ENCODE assay signal across 28 mouse cellular contexts in genomic region chr7:121568064-121568463, GRCm38 (mm10).
DNase-seq lines count a peak whose midpoint lies in the region; ATAC-seq and TF ChIP-seq lines count a peak whose summit lies in the region.
"Had no signal": no experiment of that assay in that cellular context is flagged by ENCODE, and none has a peak within 500 bp of the region (broad histone marks: within the 10 kb centered on the region; RNA-seq: fewer than 3 reads in every experiment).

No protein-coding gene starts in this region.

- no peaks in the 10 kb centered on the region for H3K27me3 ChIP-seq in forebrain, embryonic 14.5 days (replicated peaks; ENCODE audit: control insufficient read depth, insufficient read depth, low read length)
- no peaks in the 10 kb centered on the region for H3K27me3 ChIP-seq in forebrain, embryonic 10.5 days (ENCODE audit: poor library complexity, severe bottlenecking)
- H3K27me3 ChIP-seq in forebrain, postnatal 0 days (ENCODE audit: insufficient read depth, low read length), result no peaks in the 10 kb centered on the region
- no peaks in the 10 kb centered on the region for H3K27me3 ChIP-seq in forebrain, embryonic 11.5 days (ENCODE audit: control insufficient read depth, insufficient read depth, low read length)
- H3K27me3 ChIP-seq: embryonic facial prominence, embryonic 13.5 days; heart, embryonic 13.5 days had no signal

- H3K4me1 ChIP-seq in forebrain, embryonic 14.5 days (ENCODE audit: control insufficient read depth, insufficient read depth, low read length), result 0 out of 2 replicates have a peak, but pooled peaks cover 5% of the 10 kb centered on the region
- H3K4me1 ChIP-seq in forebrain, embryonic 10.5 days, result peaks cover 19% of the 10 kb centered on the region
- H3K4me1 ChIP-seq in forebrain, postnatal 0 days (ENCODE audit: insufficient read depth), result no peaks in the 10 kb centered on the region
- no peaks in the 10 kb centered on the region for H3K4me1 ChIP-seq in forebrain, embryonic 11.5 days (replicated peaks; ENCODE audit: control insufficient read depth, insufficient read depth, low read length)
- H3K4me1 ChIP-seq: embryonic facial prominence, embryonic 10.5 days; embryonic facial prominence, embryonic 13.5 days; heart, embryonic 10.5 days; heart, embryonic 13.5 days had no signal

- no peak; the same call in 1 of the 2 replicates for ATAC-seq in forebrain, embryonic 14.5 days
- ATAC-seq in forebrain, postnatal 0 days, result peak; percentile 83
- ATAC-seq in forebrain, embryonic 11.5 days (replicated peaks; ENCODE audit: low FRiP score), result no peak
- ATAC-seq: hindbrain, postnatal 0 days; inflammation-experienced regulatory T-cells, adult 6 months; intestine, embryonic 16.5 days; Patski had no signal

- no peak overlapping the region for H3K4me3 ChIP-seq in forebrain, embryonic 14.5 days (ENCODE audit: low read depth, low read length)
- no peak overlapping the region for H3K4me3 ChIP-seq in forebrain, embryonic 10.5 days
- no peak overlapping the region for H3K4me3 ChIP-seq in forebrain, postnatal 0 days (ENCODE audit: low read depth, low read length)
- H3K4me3 ChIP-seq in forebrain, embryonic 11.5 days (ENCODE audit: low read depth, low read length), result no peak overlapping the region
- H3K4me3 ChIP-seq: embryonic facial prominence, embryonic 10.5 days; embryonic facial prominence, embryonic 13.5 days; erythroblast, embryonic 14.5 days; gastrocnemius, adult 2 months; heart, embryonic 10.5 days; heart, embryonic 13.5 days had no signal

- H3K9ac ChIP-seq in forebrain, embryonic 14.5 days (ENCODE audit: low read length), result no peak overlapping the region
- H3K9ac ChIP-seq in forebrain, postnatal 0 days, result no peak overlapping the region
- no peak overlapping the region for H3K9ac ChIP-seq in forebrain, embryonic 11.5 days (ENCODE audit: low read length)
- H3K9ac ChIP-seq: embryonic facial prominence, embryonic 13.5 days; heart, embryonic 13.5 days; hindbrain, embryonic 14.5 days had no signal

- no peaks in the 10 kb centered on the region for H3K9me3 ChIP-seq in forebrain, embryonic 14.5 days (replicated peaks; ENCODE audit: control insufficient read depth, low read length)
- H3K9me3 ChIP-seq in forebrain, embryonic 10.5 days, result no peaks in the 10 kb centered on the region
- no peaks in the 10 kb centered on the region for H3K9me3 ChIP-seq in forebrain, postnatal 0 days (ENCODE audit: low read length)
- no peaks in the 10 kb centered on the region for H3K9me3 ChIP-seq in forebrain, embryonic 11.5 days (ENCODE audit: control insufficient read depth, low read length)
- H3K9me3 ChIP-seq: embryonic facial prominence, embryonic 10.5 days; embryonic facial prominence, embryonic 13.5 days; heart, embryonic 10.5 days; heart, embryonic 13.5 days had no signal

- peak; percentile 59 for DNase-seq in forebrain, embryonic 14.5 days (ENCODE audit: low spot score)
- no peak for DNase-seq in forebrain, embryonic 10.5 days (ENCODE audit: extremely low spot score, low spot score)
- peak; percentile 56 for DNase-seq in forebrain, postnatal 0 days
- no peak for DNase-seq in forebrain, embryonic 11.5 days (ENCODE audit: low spot score)
- DNase-seq in Muller cell, postnatal 12 days (ENCODE audit: inconsistent ontology term), result peak; percentile 78
- DNase-seq in right cerebral cortex, postnatal 14 days, result no peak
- DNase-seq: adrenal gland, postnatal 10 days; adrenal gland, postnatal 36 days; cerebellum, adult 11-12 months; cerebellum, adult 8-10 months; cerebellum, postnatal 36 days; embryo, embryonic 11 days; gastrocnemius, adult 2 months; gastrocnemius, postnatal 14 days; heart, adult 18-20 months; heart, postnatal 14 days; heart, postnatal 4 days; kidney, adult 18-20 months had no signal

- no peak overlapping the region for H3K4me2 ChIP-seq in forebrain, embryonic 14.5 days (ENCODE audit: low read length)
- no peak overlapping the region for H3K4me2 ChIP-seq in forebrain, postnatal 0 days (ENCODE audit: low read depth)
- no peak overlapping the region for H3K4me2 ChIP-seq in forebrain, embryonic 11.5 days (ENCODE audit: low read depth, low read length, severe bottlenecking)
- H3K4me2 ChIP-seq: embryonic facial prominence, embryonic 13.5 days; heart, embryonic 13.5 days; hindbrain, embryonic 14.5 days had no signal

- no peaks in the 10 kb centered on the region for H3K36me3 ChIP-seq in forebrain, embryonic 14.5 days (ENCODE audit: control insufficient read depth, insufficient read depth, low read length)
- no peaks in the 10 kb centered on the region for H3K36me3 ChIP-seq in forebrain, embryonic 10.5 days (replicated peaks)
- H3K36me3 ChIP-seq in forebrain, postnatal 0 days (ENCODE audit: insufficient read depth), result no peaks in the 10 kb centered on the region
- H3K36me3 ChIP-seq in forebrain, embryonic 11.5 days (ENCODE audit: control insufficient read depth, insufficient read depth, low read length), result no peaks in the 10 kb centered on the region
- H3K36me3 ChIP-seq: embryonic facial prominence, embryonic 10.5 days; embryonic facial prominence, embryonic 13.5 days; heart, embryonic 10.5 days; heart, embryonic 13.5 days had no signal

- 62% methylated on average over 2 of the region's 2 CpGs for WGBS in forebrain, embryonic 14.5 days
- WGBS in forebrain, embryonic 10.5 days, result 90% methylated on average over 2 of the region's 2 CpGs
- WGBS in forebrain, postnatal 0 days, result 42% methylated on average over 2 of the region's 2 CpGs
- WGBS in forebrain, embryonic 11.5 days, result 79% methylated on average over 2 of the region's 2 CpGs

- no peak overlapping the region; the same call in 1 of the 2 replicates for H3K27ac ChIP-seq in forebrain, embryonic 14.5 days (ENCODE audit: low read depth, low read length)
- no peak overlapping the region for H3K27ac ChIP-seq in forebrain, embryonic 10.5 days
- H3K27ac ChIP-seq in forebrain, postnatal 0 days (ENCODE audit: low read depth, low read length), result 0 out of 2 replicates have a peak overlapping the region, but pooled peaks have one; percentile 40
- H3K27ac ChIP-seq in forebrain, embryonic 11.5 days (ENCODE audit: low read depth, low read length), result no peak overlapping the region
- H3K27ac ChIP-seq: embryonic facial prominence, embryonic 10.5 days; embryonic facial prominence, embryonic 13.5 days; gastrocnemius, adult 2 months; heart, embryonic 10.5 days; heart, embryonic 13.5 days; hindbrain, embryonic 14.5 days; hindbrain, postnatal 0 days had no signal

- no peak for TF ChIP-seq CTCF in forebrain, postnatal 0 days (IDR thresholded peaks at IDR 0.05; ENCODE audit: low read depth)

Comparison
In these comparisons a context has a peak if more than half of its experiments do, and no peak if none do; other contexts are left out.
1. DNase-seq: peak in forebrain, embryonic 14.5 days (single experiment), forebrain, postnatal 0 days (single experiment) and Muller cell, postnatal 12 days (single experiment); none in forebrain, embryonic 10.5 days (single experiment), forebrain, embryonic 11.5 days (single experiment) and right cerebral cortex, postnatal 14 days (single experiment).